Mouse (Mus musculus) CH12.LX (cell line): ENCODE measurements at regions not wholly inside any gene's neighbourhood (a gene's known extent, or its start where the extent isn't known, plus 50 kb on each side); places are given as distances from the start of the nearest gene placed in this dataset.

Source experiments
- CHD2 ChIP-seq: IDR thresholded peaks from 2 replicates; pipeline ENCODE4 v1.6.1; 2011; ENCODE audit warnings: low read length, improper control_type of control experiment
- CTCF ChIP-seq, 2 experiments: IDR thresholded peaks in 1 of 2; conservative IDR thresholded peaks in 1 of 2; 2 replicates each; pipeline ENCODE4 v1.5.1; 2011 to 2012; ENCODE audit warnings: low read depth in 2 of 2, low read length in 2 of 2, improper control_type of control experiment in 1 of 2, inconsistent platforms in 1 of 2, mild to moderate bottlenecking in 1 of 2, moderate library complexity in 1 of 2
- E2F4 ChIP-seq: IDR thresholded peaks from 2 replicates; pipeline ENCODE4 v1.6.1; 2011; ENCODE audit warnings: low read depth, low read length, improper control_type of control experiment; ENCODE audit not compliant: insufficient replicate concordance
- EP300 ChIP-seq: IDR thresholded peaks from 2 replicates; pipeline ENCODE4 v1.6.1; 2011; ENCODE audit warnings: low read length, improper control_type of control experiment
- MAFK ChIP-seq: IDR thresholded peaks from 2 replicates; pipeline ENCODE4 v1.6.1; 2011; ENCODE audit warnings: low read length, improper control_type of control experiment; ENCODE audit not compliant: insufficient replicate concordance
- POLR2A ChIP-seq: IDR thresholded peaks from 2 replicates; pipeline ENCODE4 v1.6.1; 2011; ENCODE audit warnings: low read depth, mild to moderate bottlenecking, improper control_type of control experiment, low read length
- TCF12 ChIP-seq: IDR thresholded peaks from 2 replicates; pipeline ENCODE4 v1.6.1; 2014; ENCODE audit warnings: low read depth, mild to moderate bottlenecking, inconsistent platforms, low read length, improper control_type of control experiment
- ZKSCAN1 ChIP-seq: IDR thresholded peaks from 2 replicates; pipeline ENCODE4 v1.6.1; 2012; ENCODE audit warnings: low read depth, inconsistent platforms, low read length, improper control_type of control experiment, borderline replicate concordance

GRCm38 (mm10) chr3:99504772-99505171 lies 264.6 kb downstream of the Tbx15 start:
- no peak for TF ChIP-seq CTCF (conservative IDR thresholded peaks at IDR 0.05 in 1 of 2, IDR thresholded peaks at IDR 0.05 in 1 of 2; ENCODE audit: low read depth in 2 of 2, low read length in 2 of 2)
- no peak for TF ChIP-seq E2F4
- no peak for TF ChIP-seq EP300
- no peak for TF ChIP-seq POLR2A
- no peak for TF ChIP-seq MAFK
- no peak for TF ChIP-seq TCF12
- no peak for TF ChIP-seq CHD2
- no peak for TF ChIP-seq ZKSCAN1
